Mouse (Mus musculus): ENCODE results near the gene Shisa9. TPM values are rescaled to one million over a fixed set of nuclear protein-coding genes. Genes with fewer than 3 reads are reported as not detected.

Gene Shisa9
- polyA plus RNA-seq (2017; shearing (Covaris generic)), result not detected

DNA sequence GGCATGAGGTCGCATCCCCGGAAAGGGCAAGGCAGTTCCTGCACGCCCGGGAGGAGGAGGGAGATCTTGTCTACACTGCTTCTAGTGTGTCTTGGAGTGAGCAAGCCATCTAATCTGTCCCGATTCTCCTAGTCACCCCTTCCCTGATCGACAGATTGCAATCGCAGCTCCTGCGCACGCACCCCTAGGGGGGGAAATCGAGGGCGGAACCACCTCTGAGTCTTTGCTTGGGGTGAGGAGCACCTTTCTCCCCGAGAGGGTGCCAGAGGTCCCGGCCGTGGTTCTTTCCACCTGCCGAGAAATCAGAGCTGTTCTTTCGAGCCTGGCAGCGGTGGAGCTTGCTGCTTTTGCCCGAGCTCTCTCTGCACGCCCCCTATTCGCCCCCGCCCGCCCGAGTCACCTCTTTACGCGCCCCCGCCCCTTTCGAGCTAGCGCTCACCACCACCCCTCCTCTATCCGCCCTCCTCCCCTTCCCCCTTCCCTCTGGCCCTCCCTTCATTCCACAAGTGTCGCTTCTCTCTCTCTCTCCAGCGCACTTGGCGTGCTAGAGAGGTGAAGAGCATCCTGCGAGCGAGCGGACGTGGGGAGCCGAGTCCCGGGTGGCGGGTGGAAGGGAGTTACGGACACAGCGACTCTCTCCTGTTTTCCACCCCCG is at the start of gene Shisa9:
Shisa9 (plus strand) TSS at position 498 of the 655 bp plus-strand sequence.

Other genes starting within 250 kb of the Shisa9 start
- 5.9 TPM for gene Cpped1, start 74.7 kb upstream of the Shisa9 start, polyA plus RNA-seq (2017; shearing (Covaris generic))

Measured in naive thymus-derived CD4-positive, alpha-beta T cell, adult 5 months (primary cell).